Mouse (Mus musculus) adrenal gland, adult 8-10 months (tissue): Measurements from ENCODE around the gene Mdh2. TPM values are rescaled to one million over a fixed set of nuclear protein-coding genes. Genes with fewer than 3 reads are reported as not detected.

Experiments used
- DNase-seq: peaks from one replicate; pipeline ENCODE4 v3.0.0; 2022
- microRNA-seq, 2 experiments: library from miRNA; unstranded; fragments of <30 nt; microRNA quantifications; one replicate each; pipeline ENCODE4 v1.2.0; 2022
- total RNA-seq, 4 experiments: library from RNA; stranded (reverse); gene quantifications; 2 replicates each; pipeline ENCODE4 v1.2.4; 2022

The Mdh2 gene
- total RNA-seq, 4 experiments from 2014 or later = 310 to 438 (median 388) TPM

DNA sequence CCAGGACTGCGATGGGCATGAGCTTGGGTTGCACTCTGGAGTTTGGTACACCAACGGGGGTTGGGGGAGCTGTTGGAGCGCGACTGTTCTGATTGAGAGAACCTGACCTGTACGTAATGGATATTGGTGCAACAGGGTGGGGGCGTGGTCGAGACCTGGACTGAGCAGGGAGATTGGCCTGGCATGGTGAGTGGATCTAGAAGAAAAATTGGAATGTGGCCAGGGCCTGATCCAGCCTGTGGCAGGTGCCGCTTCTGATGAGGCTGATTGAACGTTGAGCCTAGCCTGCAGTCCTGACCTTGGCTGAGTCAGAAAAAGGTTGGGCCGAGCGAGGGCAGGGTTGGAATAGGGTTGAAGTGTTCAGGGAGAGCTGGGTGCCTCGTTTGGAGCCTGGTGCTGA lies 57.7 kb downstream of the Mdh2 start:
- peak; percentile 23 for DNase-seq

Small RNA genes within 50 kb of the gene (microRNA-seq; reads per million reads assigned to microRNA genes)
- gene Gm23268 = 0 reads per million in 2 experiments
- gene Mir7034 = 0 to 0.17 reads per million in 2 experiments

Other genes starting within 250 kb of the Mdh2 start
- 10 to 100 TPM; 18.9 to 39.9 (median 33.1) TPM for gene Hip1, start 233.4 kb upstream of the Mdh2 start, total RNA-seq
- not detected for gene Ccl26, start 214.9 kb upstream of the Mdh2 start, total RNA-seq
- gene Ccl24, start 205.4 kb upstream of the Mdh2 start, total RNA-seq = 1 to 10 TPM in 1 of 4 experiments, under 1 TPM in 2, not detected in 1; 0.55 to 2.0 (median 0.71) TPM
- gene Rhbdd2, start 145.9 kb upstream of the Mdh2 start, total RNA-seq = 10 to 100 TPM; 46.0 to 64.8 (median 57.1) TPM
- gene Por, start 108.4 kb upstream of the Mdh2 start, total RNA-seq = 100 to 1,000 TPM; 229 to 400 (median 271) TPM
- 10 to 100 TPM; 33.3 to 60.0 (median 44.2) TPM for gene Tmem120a, start 34.0 kb upstream of the Mdh2 start, total RNA-seq
- under 1 TPM in 3 of 4 experiments, not detected in 1; 0.38 to 0.77 (median 0.73) TPM for gene Styxl1, start 95 bp upstream of the Mdh2 start, total RNA-seq
- 1 to 10 TPM; 2.4 to 8.4 (median 5.9) TPM for gene Srrm3, start 28.4 kb downstream of the Mdh2 start, total RNA-seq
- gene Hspb1, start 109.4 kb downstream of the Mdh2 start, total RNA-seq = 100 to 1,000 TPM; 113 to 288 (median 256) TPM
- 100 to 1,000 TPM; 434 to 601 (median 481) TPM for gene Ywhag, start 156.1 kb downstream of the Mdh2 start, total RNA-seq
- gene Ssc4d, start 196.1 kb downstream of the Mdh2 start, total RNA-seq = 10 to 100 TPM in 1 of 4 experiments, 1 to 10 TPM in 3; 4.5 to 15.0 (median 7.8) TPM
- gene Zp3, start 201.6 kb downstream of the Mdh2 start, total RNA-seq = not detected
- gene Dtx2, start 216.3 kb downstream of the Mdh2 start, total RNA-seq = 10 to 100 TPM; 13.0 to 17.6 (median 16.9) TPM